Mouse (Mus musculus) spleen, postnatal 4 days (tissue): ENCODE results near the gene Gfm1.
A peak's percentile ranks its signal among the peaks of the same experiment; 100 is the strongest.

Source experiments
- DNase-seq, 2 experiments: peaks; one replicate each; pipeline ENCODE4 v3.0.0; 2022; ENCODE audit warnings: low spot score in 2 of 2

The Gfm1 gene

GRCm38 (mm10) chr3:67496310-67496709 lies 66.4 kb downstream of the Gfm1 start:
- no peak for DNase-seq

- DNase-seq = no peak
Observed at GRCm38 (mm10) chr3:67497998-67498397, 68.1 kb downstream of the Gfm1 start.

GRCm38 (mm10) chr3:67498773-67499405 lies 69.0 kb downstream of the Gfm1 start:
- DNase-seq = no peak

GRCm38 (mm10) chr3:67499406-67499791 lies 69.5 kb downstream of the Gfm1 start:
- DNase-seq = no peak

- no peak for DNase-seq
Observed at GRCm38 (mm10) chr3:67503878-67504277, 74.0 kb downstream of the Gfm1 start.

GRCm38 (mm10) chr3:67505286-67505685 lies 75.4 kb downstream of the Gfm1 start:
- DNase-seq = no peak

- DNase-seq = no peak
Observed at GRCm38 (mm10) chr3:67508216-67508892, 78.5 kb downstream of the Gfm1 start.

- DNase-seq = peak; percentile 71 to 84
Observed at GRCm38 (mm10) chr3:67512807-67513206, 82.9 kb downstream of the Gfm1 start.

- DNase-seq = peak in 1 of 2 experiments; percentile 63
Observed at GRCm38 (mm10) chr3:67514801-67515273, 84.9 kb downstream of the Gfm1 start.

GRCm38 (mm10) chr3:67515274-67515801 lies 85.4 kb downstream of the Gfm1 start, which contains the start of gene Rarres1:
TSS of gene Rarres1 (minus strand) at chr3:67515523.
- DNase-seq = peak in 1 of 2 experiments; percentile 63

GRCm38 (mm10) chr3:67520568-67521143 lies 90.8 kb downstream of the Gfm1 start:
- DNase-seq = no peak

GRCm38 (mm10) chr3:67522709-67523108 lies 92.8 kb downstream of the Gfm1 start:
- DNase-seq = no peak

GRCm38 (mm10) chr3:67524768-67525167 lies 94.9 kb downstream of the Gfm1 start:
- peak; percentile 56 to 71 for DNase-seq
